Mouse (Mus musculus): ENCODE results near the gene Timm10b.

GRCm38 (mm10) chr7:105614400-105614799 is 25.5 kb upstream of the Timm10b start:
- TF ChIP-seq CTCF (IDR thresholded peaks at IDR 0.05; ENCODE audit: control insufficient read depth, insufficient read depth, insufficient read length), result no peak
- no peak for TF ChIP-seq USF1 (IDR thresholded peaks at IDR 0.05; ENCODE audit: low read depth)
- TF ChIP-seq MYOG (IDR thresholded peaks at IDR 0.05; ENCODE audit: control insufficient read depth, extremely low read depth, insufficient read length), result no peak
- no peak for TF ChIP-seq MYOD1 (IDR thresholded peaks at IDR 0.05; ENCODE audit: control insufficient read depth, insufficient read length, low read depth)
- TF ChIP-seq CEBPB (IDR thresholded peaks at IDR 0.05; ENCODE audit: low read depth), result no peak
